Mouse (Mus musculus) forebrain, postnatal 0 days (tissue): ENCODE data around the gene Tfcp2. TPM values are rescaled to one million over a fixed set of nuclear protein-coding genes. Genes with fewer than 3 reads are reported as not detected.
"Not testable (repeated sequence)": the region's sequence is repeated elsewhere in the genome, so short reads cannot be mapped to it uniquely, and the experiment has no call there.

ENCODE experiments used
- ATAC-seq: fragments of 200-750 bp; cut with Nextera tagmentation; 2 replicates; pipeline ENCODE4 v1.8.0; 2017; ENCODE audit warnings: mild to moderate bottlenecking, moderate library complexity
- DNase-seq: peaks from one replicate; pipeline ENCODE4 v3.0.0-alpha.2; 2015
- H3K27ac ChIP-seq: fragments of 300-500 bp; sonication (generic); 2 replicates; pipeline ENCODE4 v1.5.1; 2014; ENCODE audit warnings: low read depth, mild to moderate bottlenecking, antibody characterized with exemption, low read length, moderate library complexity, mixed read lengths
- H3K27me3 ChIP-seq: fragments of 300-500 bp; sonication (generic); 2 replicates; pipeline ENCODE4 v1.6.1; 2014; ENCODE audit warnings: mild to moderate bottlenecking, low read length, mixed read lengths; ENCODE audit not compliant: insufficient read depth
- H3K36me3 ChIP-seq: fragments of 300-500 bp; sonication (generic); 2 replicates; pipeline ENCODE4 v1.6.1; 2014; ENCODE audit warnings: mild to moderate bottlenecking, moderate library complexity; ENCODE audit not compliant: insufficient read depth
- H3K4me1 ChIP-seq: fragments of 300-500 bp; sonication (generic); 2 replicates; pipeline ENCODE4 v1.6.1; 2014; ENCODE audit warnings: antibody characterized with exemption; ENCODE audit not compliant: insufficient read depth
- H3K4me2 ChIP-seq: fragments of 300-500 bp; sonication (generic); 2 replicates; pipeline ENCODE4 v1.6.1; 2014; ENCODE audit warnings: low read depth, mild to moderate bottlenecking, moderate library complexity
- H3K4me3 ChIP-seq: fragments of 300-500 bp; sonication (generic); 2 replicates; pipeline ENCODE4 v1.5.1; 2014; ENCODE audit warnings: low read depth, low read length, mixed read lengths
- H3K9ac ChIP-seq: fragments of 300-500 bp; sonication (generic); 2 replicates; pipeline ENCODE4 v1.6.1; 2014; ENCODE audit warnings: mild to moderate bottlenecking
- H3K9me3 ChIP-seq: fragments of 300-500 bp; sonication (generic); 2 replicates; pipeline ENCODE4 v1.6.1; 2016; ENCODE audit warnings: low read length
- CTCF ChIP-seq: sonication (generic); IDR thresholded peaks from 2 replicates; pipeline ENCODE4 v1.5.1; 2016; ENCODE audit warnings: antibody characterized with exemption, control low read depth, low read depth
- WGBS: fragments of 180-500 bp; shearing (Covaris S2); extraction: QIAGEN DNeasy Blood & Tissue Kit; methylation state at CpG from one replicate; pipeline ENCODE4 v1.1.7; 2014; 5-methylcytosine and 5-hydroxymethylcytosine counted together
- polyA plus RNA-seq: library from polyadenylated mRNA; unstranded; fragments of >200 nt; fragmentation: Nextera tagmentation; extraction: Ambion mirVana; gene quantifications from 2 replicates; pipeline ENCODE4 v1.2.1, GENCODE M21; 2015
- total RNA-seq: library from RNA; depleted of rRNA; stranded (reverse); fragments of >200 nt; gene quantifications from 2 replicates; pipeline ENCODE4 v1.2.3, GENCODE M21; 2014

Gene Tfcp2
- total and polyA plus RNA-seq, 2 experiments from 2014 or later = 29.0 to 34.5 TPM

GRCm38 (mm10) chr15:100556378-100556777, 4.6 kb upstream of the Tfcp2 start:
- WGBS = 92% methylated on average over 9 of the region's 9 CpGs
- H3K4me3 ChIP-seq = no peak overlapping the region
- H3K27ac ChIP-seq = no peak overlapping the region
- no peaks in the 10 kb centered on the region for H3K27me3 ChIP-seq
- H3K4me1 ChIP-seq = no peaks in the 10 kb centered on the region
- ATAC-seq (no peak), DNase-seq (no peak)
- H3K9ac ChIP-seq = no peak overlapping the region
- no peaks in the 10 kb centered on the region for H3K36me3 ChIP-seq
- H3K9me3 ChIP-seq = no peaks in the 10 kb centered on the region
- TF ChIP-seq CTCF = no peak
- no peak overlapping the region for H3K4me2 ChIP-seq

GRCm38 (mm10) chr15:100555965-100556364, 4.2 kb upstream of the Tfcp2 start:
- no peak for DNase-seq
- H3K36me3 ChIP-seq = no peaks in the 10 kb centered on the region
- H3K9me3 ChIP-seq = no peaks in the 10 kb centered on the region
- 87% methylated on average over 5 of the region's 5 CpGs for WGBS
- H3K27me3 ChIP-seq = no peaks in the 10 kb centered on the region
- H3K4me2 ChIP-seq = no peak overlapping the region
- TF ChIP-seq CTCF = no peak
- no peak overlapping the region for H3K9ac ChIP-seq
- H3K27ac ChIP-seq = no peak overlapping the region
- 0 out of 2 replicates have a peak, but pooled peaks cover under 1% of the 10 kb centered on the region for H3K4me1 ChIP-seq
- no peak overlapping the region for H3K4me3 ChIP-seq
- no peak for ATAC-seq

- WGBS = 87% methylated on average over 4 of the region's 4 CpGs
- no peak for ATAC-seq
Observed at GRCm38 (mm10) chr15:100550280-100550679, 1.5 kb downstream of the Tfcp2 start.

GRCm38 (mm10) chr15:100543651-100544030, 8.2 kb downstream of the Tfcp2 start:
- not testable (repeated sequence) for H3K27ac ChIP-seq, DNase-seq, H3K4me2 ChIP-seq, ATAC-seq, H3K4me1 ChIP-seq, H3K27me3 ChIP-seq, H3K4me3 ChIP-seq, H3K36me3 ChIP-seq, H3K9me3 ChIP-seq, H3K9ac ChIP-seq
- WGBS = over 99% methylated on average over 14 of the region's 14 CpGs

More at GRCm38 (mm10) chr15:100550280-100550679, 1.5 kb downstream of the Tfcp2 start:
- peak overlapping the region; percentile 91; the same call in 1 of the 2 replicates for H3K4me2 ChIP-seq
- no peaks in the 10 kb centered on the region for H3K27me3 ChIP-seq
- no peak for DNase-seq
- no peaks in the 10 kb centered on the region for H3K9me3 ChIP-seq
- H3K36me3 ChIP-seq = peaks cover 6% of the 10 kb centered on the region; the same call in 1 of the 2 replicates
- no peak for TF ChIP-seq CTCF
- H3K4me3 ChIP-seq = no peak overlapping the region
- H3K9ac ChIP-seq = no peak overlapping the region
- H3K27ac ChIP-seq = no peak overlapping the region
- H3K4me1 ChIP-seq = 0 out of 2 replicates have a peak, but pooled peaks cover 8% of the 10 kb centered on the region

GRCm38 (mm10) chr15:100542876-100543650, 8.7 kb downstream of the Tfcp2 start:
- DNase-seq, H3K9ac ChIP-seq, H3K4me2 ChIP-seq, H3K36me3 ChIP-seq, H3K9me3 ChIP-seq, H3K4me1 ChIP-seq, H3K4me3 ChIP-seq, H3K27me3 ChIP-seq, H3K27ac ChIP-seq, ATAC-seq: not testable (repeated sequence)
- 97% methylated on average over 25 of the region's 28 CpGs for WGBS

- 99% methylated on average over 4 of the region's 4 CpGs for WGBS
- Histone ChIP-seq H3K9ac (no peak overlapping the region), H3K27ac (no peak overlapping the region), H3K9me3 (no peaks in the 10 kb centered on the region), H3K36me3 (no peaks in the 10 kb centered on the region; the same call in 1 of the 2 replicates), H3K27me3 (no peaks in the 10 kb centered on the region), H3K4me1 (no peaks in the 10 kb centered on the region), H3K4me3 (no peak overlapping the region), H3K4me2 (no peak overlapping the region)
- no peak for ATAC-seq
- no peak for TF ChIP-seq CTCF
- no peak for DNase-seq
Observed at GRCm38 (mm10) chr15:100541426-100541825, 10.4 kb downstream of the Tfcp2 start.

GRCm38 (mm10) chr15:100541001-100541400, 10.8 kb downstream of the Tfcp2 start:
- H3K9me3 ChIP-seq, H3K36me3 ChIP-seq, H3K4me1 ChIP-seq, H3K27ac ChIP-seq, H3K9ac ChIP-seq, H3K4me3 ChIP-seq, H3K27me3 ChIP-seq, DNase-seq, H3K4me2 ChIP-seq, ATAC-seq: not testable (repeated sequence)
- 89% methylated on average over 1 of the region's 1 CpGs for WGBS
